Mouse (Mus musculus) midbrain, postnatal 0 days (tissue): Measurements from ENCODE around the gene Edf1. TPM values are rescaled to one million over a fixed set of nuclear protein-coding genes. Genes with fewer than 3 reads are reported as not detected.
A peak's percentile ranks its signal among the peaks of the same experiment; 100 is the strongest.

ENCODE experiments used
- ATAC-seq: fragments of 200-750 bp; cut with Nextera tagmentation; 2 replicates; pipeline ENCODE4 v1.8.0; 2017; ENCODE audit warnings: moderate number of reproducible peaks, mild to moderate bottlenecking, moderate TSS enrichment, moderate library complexity; ENCODE audit not compliant: low FRiP score
- DNase-seq: peaks from one replicate; pipeline ENCODE4 v3.0.0-alpha.2; 2015; ENCODE audit warnings: low spot score
- H3K27ac ChIP-seq: fragments of 300-500 bp; sonication (generic); 2 replicates; pipeline ENCODE4 v1.5.1; 2014; ENCODE audit warnings: low read depth, mild to moderate bottlenecking, low read length, mixed read lengths
- H3K27me3 ChIP-seq: fragments of 300-500 bp; sonication (generic); 2 replicates; pipeline ENCODE4 v1.6.1; 2014; ENCODE audit warnings: low read length, control low read depth, mixed read lengths; ENCODE audit not compliant: insufficient read depth
- H3K36me3 ChIP-seq: fragments of 300-500 bp; sonication (generic); 2 replicates; pipeline ENCODE4 v1.6.1; 2014; ENCODE audit warnings: low read length, control low read depth, mixed read lengths; ENCODE audit not compliant: insufficient read depth
- H3K4me1 ChIP-seq: fragments of 300-500 bp; sonication (generic); 2 replicates; pipeline ENCODE4 v1.6.1; 2014; ENCODE audit warnings: mild to moderate bottlenecking, control low read depth, antibody characterized with exemption, low read length, mixed read lengths; ENCODE audit not compliant: insufficient read depth
- H3K4me2 ChIP-seq: fragments of 300-500 bp; sonication (generic); 2 replicates; pipeline ENCODE4 v1.6.1; 2014; ENCODE audit warnings: low read depth, mild to moderate bottlenecking, low read length, mixed read lengths; ENCODE audit not compliant: poor library complexity, severe bottlenecking
- H3K4me3 ChIP-seq: fragments of 300-500 bp; sonication (generic); 2 replicates; pipeline ENCODE4 v1.5.1; 2014; ENCODE audit warnings: low read depth, mild to moderate bottlenecking, low read length, moderate library complexity
- H3K9ac ChIP-seq: fragments of 300-500 bp; sonication (generic); replicated peaks from 2 replicates; pipeline ENCODE4 v1.6.1; 2014; ENCODE audit warnings: mild to moderate bottlenecking, low read length, moderate library complexity, mixed read lengths; ENCODE audit not compliant: poor library complexity, severe bottlenecking
- H3K9me3 ChIP-seq: fragments of 300-500 bp; sonication (generic); 2 replicates; pipeline ENCODE4 v1.6.1; 2016; ENCODE audit warnings: low read length, control low read depth
- CTCF ChIP-seq: IDR thresholded peaks from 2 replicates; pipeline ENCODE4 v1.5.1; 2016; ENCODE audit warnings: antibody characterized with exemption, mild to moderate bottlenecking
- WGBS: fragments of 180-500 bp; shearing (Covaris S2); extraction: QIAGEN DNeasy Blood & Tissue Kit; methylation state at CpG from one replicate; pipeline ENCODE4 v1.1.7; 2014; 5-methylcytosine and 5-hydroxymethylcytosine counted together
- polyA plus RNA-seq: library from polyadenylated mRNA; unstranded; fragments of >200 nt; fragmentation: Nextera tagmentation; extraction: Ambion mirVana; gene quantifications from 2 replicates; pipeline ENCODE4 v1.2.1, GENCODE M21; 2015
- total RNA-seq: library from RNA; depleted of rRNA; stranded (reverse); fragments of >200 nt; gene quantifications from 2 replicates; pipeline ENCODE4 v1.2.3, GENCODE M21; 2014

Edf1 gene
- total and polyA plus RNA-seq, 2 experiments from 2014 or later: 187 to 389 TPM

GRCm38 (mm10) chr2:25581901-25582301, 24.3 kb downstream of the Edf1 start:
- H3K4me2 ChIP-seq: peak overlapping the region; percentile 74; the same call in 1 of the 2 replicates
- H3K4me1 ChIP-seq: peaks cover 22% of the 10 kb centered on the region
- H3K4me3 ChIP-seq: peak overlapping the region; percentile 50; the same call in 1 of the 2 replicates
- H3K27ac ChIP-seq: peak overlapping the region; percentile 43; the same call in 1 of the 2 replicates
- H3K36me3 ChIP-seq: peaks cover 56% of the 10 kb centered on the region
- 40% methylated on average over 6 of the region's 6 CpGs for WGBS
- H3K9ac ChIP-seq: no peak overlapping the region
- ATAC-seq (peak; percentile 1; the same call in 1 of the 2 replicates), DNase-seq (peak; percentile 56)
- TF ChIP-seq CTCF: no peak
- peaks cover 38% of the 10 kb centered on the region for H3K27me3 ChIP-seq
- no peaks in the 10 kb centered on the region for H3K9me3 ChIP-seq

DNA sequence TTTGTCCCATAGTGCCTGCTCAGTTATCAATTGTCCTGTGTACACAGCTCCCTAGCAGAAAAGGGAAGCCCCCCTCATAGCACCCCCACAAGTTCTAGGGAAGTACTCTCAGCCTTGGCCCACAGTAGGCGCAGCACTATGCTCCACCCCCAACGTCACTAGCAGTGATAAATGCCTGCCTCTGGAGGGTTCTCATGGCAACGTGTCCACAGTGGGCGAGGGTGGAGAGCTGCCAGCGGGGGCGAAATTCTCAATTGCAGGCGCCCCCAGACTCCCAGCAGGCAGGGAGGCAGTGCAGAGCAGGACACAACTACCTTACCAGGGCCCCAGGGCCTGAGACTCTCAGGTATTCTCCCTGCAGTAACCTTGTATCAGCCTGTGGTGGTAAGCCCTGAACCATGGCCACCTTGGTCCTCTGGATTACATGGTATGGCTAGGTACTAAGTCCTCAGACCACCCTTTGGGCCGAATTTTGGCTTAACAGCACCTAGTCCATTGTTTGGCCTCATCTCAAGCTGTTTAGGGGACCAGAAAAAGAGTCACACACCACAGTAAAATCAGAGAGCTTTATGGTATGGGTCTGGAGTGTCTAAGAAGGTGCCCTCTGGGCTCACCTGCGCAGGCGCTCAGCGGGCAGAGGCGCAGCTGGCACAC, 24.9 kb downstream of the Edf1 start:
- DNase-seq: peak; percentile 87
- Histone ChIP-seq H3K4me2 (peak overlapping the region; percentile 9; the same call in 1 of the 2 replicates), H3K9ac (peak overlapping the region; percentile 33; the same call in 1 of the 2 replicates), H3K36me3 (peaks cover 51% of the 10 kb centered on the region), H3K27ac (peak overlapping the region; percentile 26; the same call in 1 of the 2 replicates), H3K4me1 (peaks cover 22% of the 10 kb centered on the region), H3K9me3 (no peaks in the 10 kb centered on the region), H3K4me3 (no peak overlapping the region), H3K27me3 (peaks cover 31% of the 10 kb centered on the region)
- peak; percentile 31; the same call in 1 of the 2 replicates for ATAC-seq
- TF ChIP-seq CTCF: peak; percentile 19; the same call in 1 of the 2 replicates
- 48% methylated on average over 12 of the region's 12 CpGs for WGBS

DNA sequence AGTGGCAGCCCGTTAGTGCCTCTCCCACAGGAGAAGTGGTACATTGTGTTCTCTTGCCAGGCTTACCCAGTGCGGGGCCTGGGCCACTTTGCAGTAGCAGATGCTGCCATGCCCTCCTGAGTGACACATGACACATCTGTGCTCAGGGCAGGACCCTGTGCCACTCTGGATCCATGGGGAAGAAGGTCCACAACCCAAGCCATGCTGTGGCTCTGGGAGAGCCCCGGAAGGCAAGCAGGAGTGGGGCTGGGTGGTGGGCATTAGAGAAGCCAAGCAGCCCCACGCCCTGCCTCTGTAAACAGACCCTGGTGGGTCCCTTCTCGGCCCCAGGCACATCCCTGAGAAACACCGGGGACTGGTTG, 25.5 kb downstream of the Edf1 start:
- 0 out of 2 replicates have a peak overlapping the region, but pooled peaks have one; percentile 26 for H3K27ac ChIP-seq
- no peak overlapping the region for H3K4me2 ChIP-seq
- peaks cover 26% of the 10 kb centered on the region for H3K27me3 ChIP-seq
- H3K9ac ChIP-seq: no peak overlapping the region
- H3K36me3 ChIP-seq: peaks cover 46% of the 10 kb centered on the region
- 71% methylated on average over 6 of the region's 6 CpGs for WGBS
- H3K9me3 ChIP-seq: no peaks in the 10 kb centered on the region
- H3K4me3 ChIP-seq: no peak overlapping the region
- TF ChIP-seq CTCF: no peak
- H3K4me1 ChIP-seq: peaks cover 22% of the 10 kb centered on the region
- ATAC-seq: no peak
- no peak for DNase-seq

- ATAC-seq: no peak
- WGBS: 77% methylated on average over 4 of the region's 4 CpGs
- Histone ChIP-seq H3K36me3 (peaks cover 44% of the 10 kb centered on the region), H3K9ac (no peak overlapping the region), H3K4me1 (peaks cover 22% of the 10 kb centered on the region), H3K27me3 (peaks cover 21% of the 10 kb centered on the region), H3K27ac (no peak overlapping the region), H3K9me3 (no peaks in the 10 kb centered on the region), H3K4me3 (no peak overlapping the region), H3K4me2 (no peak overlapping the region)
- no peak for TF ChIP-seq CTCF
- DNase-seq: no peak
Observed at GRCm38 (mm10) chr2:25583571-25583970, 25.9 kb downstream of the Edf1 start.

GRCm38 (mm10) chr2:25584152-25584551, 26.5 kb downstream of the Edf1 start:
- Histone ChIP-seq H3K4me2 (no peak overlapping the region), H3K9me3 (no peaks in the 10 kb centered on the region), H3K36me3 (peaks cover 38% of the 10 kb centered on the region), H3K27me3 (peaks cover 15% of the 10 kb centered on the region), H3K4me1 (peaks cover 22% of the 10 kb centered on the region), H3K4me3 (no peak overlapping the region), H3K9ac (no peak overlapping the region), H3K27ac (no peak overlapping the region)
- TF ChIP-seq CTCF: no peak
- ATAC-seq (no peak), DNase-seq (no peak)
- 94% methylated on average over 3 of the region's 3 CpGs for WGBS

DNA sequence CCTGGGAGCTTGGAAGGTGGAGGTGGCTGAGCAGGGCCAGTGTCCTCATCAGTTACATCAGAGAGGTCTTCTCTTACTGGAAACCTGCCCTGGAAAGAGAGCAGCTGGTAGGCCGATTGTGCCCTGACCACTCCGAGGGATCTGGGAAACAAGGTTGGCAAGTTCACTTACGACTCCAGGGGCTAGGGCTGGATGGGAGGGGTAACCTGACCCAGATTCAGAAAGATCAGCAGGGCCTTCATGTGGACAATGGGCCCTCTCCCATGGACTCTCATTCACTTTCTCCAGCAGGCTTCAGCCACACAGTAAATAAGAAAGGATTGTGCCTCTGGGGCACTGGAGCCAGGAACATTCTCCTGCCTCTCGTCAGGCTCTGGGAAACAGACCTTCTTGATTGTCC, 27.2 kb downstream of the Edf1 start:
- peaks cover 32% of the 10 kb centered on the region for H3K36me3 ChIP-seq
- no peak overlapping the region for H3K4me2 ChIP-seq
- ATAC-seq (no peak), DNase-seq (no peak)
- H3K9me3 ChIP-seq: no peaks in the 10 kb centered on the region
- H3K4me1 ChIP-seq: peaks cover 19% of the 10 kb centered on the region
- H3K27ac ChIP-seq: no peak overlapping the region
- peaks cover 8% of the 10 kb centered on the region for H3K27me3 ChIP-seq
- no peak for TF ChIP-seq CTCF
- WGBS: 93% methylated on average over 4 of the region's 4 CpGs
- no peak overlapping the region for H3K4me3 ChIP-seq
- H3K9ac ChIP-seq: no peak overlapping the region
